Mouse (Mus musculus): ENCODE data around the gene Gas8. TPM values are rescaled to one million over a fixed set of nuclear protein-coding genes. Genes with fewer than 3 reads are reported as not detected.
A peak's percentile ranks its signal among the peaks of the same experiment; 100 is the strongest.
"Not testable (repeated sequence)": the region's sequence is repeated elsewhere in the genome, so short reads cannot be mapped to it uniquely, and the experiment has no call there.

Gas8 gene
- total RNA-seq (2021): 1 to 10 TPM; 3.5 to 4.0 TPM
- long read RNA-seq, experiment 1, partial matches to known transcripts: 1 of 4 reads
- long read RNA-seq, experiment 1, other reads (novel, unspliced or antisense): 1 of 4 reads
- long read RNA-seq, experiment 2, partial matches to known transcripts: 0 of 2 reads
- long read RNA-seq, experiment 2, other reads (novel, unspliced or antisense): 0 of 2 reads

DNA sequence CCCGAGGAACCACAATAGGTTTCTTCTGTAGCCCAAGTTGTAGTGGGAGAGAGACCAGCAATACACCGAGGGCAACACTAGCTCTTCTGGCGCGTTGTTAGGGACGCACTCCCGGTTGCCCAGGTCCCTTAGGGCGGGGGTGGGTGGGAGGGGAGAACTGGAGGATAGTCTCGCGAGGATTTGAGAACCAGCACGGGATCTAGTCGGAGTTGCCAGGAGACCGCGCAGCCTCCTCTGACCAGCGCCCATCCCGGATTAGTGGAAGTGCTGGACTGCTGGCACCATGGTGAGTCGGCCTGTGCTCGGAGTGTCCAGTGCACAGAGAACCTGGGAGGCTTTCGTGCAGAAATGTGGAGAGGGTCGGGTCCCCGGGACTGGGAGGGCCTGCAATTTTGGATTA lies at the start of gene Gas8:
Gene Gas8, plus strand, starts transcription at position 168 of the 400 bp plus-strand sequence.
- DNase-seq: peak; percentile 90

DNA sequence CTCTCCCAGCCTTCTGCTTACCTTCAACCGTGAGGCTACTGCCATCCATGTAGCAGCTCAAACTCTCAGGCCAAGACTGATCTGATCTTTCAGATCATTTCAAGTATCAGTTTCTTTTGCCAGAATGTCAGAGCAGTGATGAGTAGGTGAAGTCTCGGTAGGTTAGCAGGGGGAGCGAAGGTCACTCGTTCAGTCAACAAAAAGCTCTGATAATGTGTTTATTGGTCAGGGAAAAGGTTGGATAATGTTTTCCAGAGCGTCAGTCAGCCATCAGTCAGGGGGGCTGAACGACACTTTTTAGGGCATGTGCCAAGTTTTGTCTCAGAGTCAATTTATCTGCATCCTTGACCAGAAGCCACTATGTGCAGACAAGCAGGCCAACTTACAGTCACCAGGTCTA lies 45.6 kb upstream of the Gas8 start:
- DNase-seq: not testable (repeated sequence)

DNA sequence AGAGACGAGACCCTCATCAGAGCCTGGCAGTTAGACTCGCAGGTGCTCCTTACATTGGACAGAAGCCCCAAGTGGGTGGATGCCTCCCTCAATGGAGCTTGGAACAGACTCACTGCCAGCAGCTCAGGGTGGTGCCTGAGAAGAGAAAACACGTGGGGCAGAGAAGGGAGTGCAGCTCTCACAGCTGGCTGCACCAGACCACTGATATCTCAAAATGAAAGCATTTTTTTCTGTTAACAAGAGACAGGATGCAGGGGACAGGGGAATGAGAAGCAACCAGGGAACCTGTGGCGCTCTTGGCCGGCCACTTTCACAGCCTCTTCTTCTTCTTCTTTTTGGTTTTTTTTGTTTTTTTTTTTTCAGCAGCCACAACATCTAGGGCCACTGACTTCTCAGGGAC lies 44.1 kb upstream of the Gas8 start:
- DNase-seq: not testable (repeated sequence)

DNA sequence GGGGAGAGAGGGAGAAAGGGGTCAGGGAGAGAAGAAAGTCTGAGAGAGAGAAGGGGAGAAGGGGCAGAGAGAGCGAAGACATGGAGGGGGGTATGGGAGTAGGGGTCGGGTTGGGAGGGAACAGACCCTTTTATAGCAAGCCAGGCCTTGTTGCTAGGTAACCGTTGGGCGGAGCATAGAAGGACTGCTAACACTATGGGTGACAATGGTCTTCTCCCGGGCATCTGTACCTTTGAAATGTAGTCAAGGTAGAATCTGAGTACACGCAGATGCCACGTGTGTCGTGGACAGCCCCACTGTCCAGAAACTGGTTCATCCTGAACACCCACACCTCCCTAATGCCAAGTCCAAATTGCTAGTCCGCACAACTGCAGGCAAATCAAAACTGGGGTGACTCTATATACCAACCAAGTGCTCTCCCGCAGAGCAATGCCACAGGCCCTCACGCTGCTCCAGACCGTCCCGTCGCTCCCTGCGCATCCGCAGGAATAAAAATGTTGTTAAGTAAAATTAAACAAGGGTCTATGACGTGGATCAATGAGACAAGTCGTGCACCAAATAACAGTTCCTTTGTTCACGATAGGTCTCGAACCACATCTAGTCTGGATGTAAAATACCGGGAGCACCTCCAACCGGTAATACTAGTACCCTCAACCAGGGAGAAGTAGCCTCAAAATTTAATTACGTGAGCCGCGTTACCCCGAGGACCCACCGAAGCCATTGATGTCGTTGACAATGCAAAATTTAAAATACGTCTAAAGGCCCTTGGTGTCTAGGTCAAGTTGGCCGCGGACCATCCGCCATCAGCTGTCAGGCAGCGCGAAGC lies 41.5 kb upstream of the Gas8 start:
- DNase-seq: no peak

DNA sequence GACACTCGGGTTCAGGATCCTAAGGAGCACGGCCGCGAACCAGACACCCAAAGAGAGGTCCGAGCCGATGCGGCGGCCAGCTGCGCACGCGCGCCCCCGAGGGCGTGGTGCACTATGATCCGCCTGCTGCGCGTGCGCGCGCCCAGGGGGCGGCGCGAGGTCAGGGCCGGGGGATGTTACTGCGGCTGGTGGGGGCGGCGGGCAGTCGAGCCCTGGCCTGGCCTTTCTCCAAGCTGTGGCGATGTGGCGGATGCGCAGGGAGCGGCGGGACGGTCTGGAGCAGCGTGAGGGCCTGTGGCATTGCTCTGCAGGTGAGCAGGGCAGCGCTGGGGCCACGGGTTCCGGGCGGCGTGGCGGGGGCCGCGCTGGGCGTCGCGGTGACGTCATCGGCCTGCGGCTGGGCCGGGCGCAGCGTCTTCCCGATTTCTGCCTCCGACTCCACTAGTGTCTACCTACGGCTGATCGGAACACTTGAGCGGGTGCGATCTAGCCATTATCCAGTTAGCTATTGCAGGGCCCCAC lies 40.8 kb upstream of the Gas8 start, which contains the start of gene Afg3l1:
Gene Afg3l1, plus strand, starts transcription at position 167 of the 522 bp plus-strand sequence.
- DNase-seq: peak; percentile 92

DNA sequence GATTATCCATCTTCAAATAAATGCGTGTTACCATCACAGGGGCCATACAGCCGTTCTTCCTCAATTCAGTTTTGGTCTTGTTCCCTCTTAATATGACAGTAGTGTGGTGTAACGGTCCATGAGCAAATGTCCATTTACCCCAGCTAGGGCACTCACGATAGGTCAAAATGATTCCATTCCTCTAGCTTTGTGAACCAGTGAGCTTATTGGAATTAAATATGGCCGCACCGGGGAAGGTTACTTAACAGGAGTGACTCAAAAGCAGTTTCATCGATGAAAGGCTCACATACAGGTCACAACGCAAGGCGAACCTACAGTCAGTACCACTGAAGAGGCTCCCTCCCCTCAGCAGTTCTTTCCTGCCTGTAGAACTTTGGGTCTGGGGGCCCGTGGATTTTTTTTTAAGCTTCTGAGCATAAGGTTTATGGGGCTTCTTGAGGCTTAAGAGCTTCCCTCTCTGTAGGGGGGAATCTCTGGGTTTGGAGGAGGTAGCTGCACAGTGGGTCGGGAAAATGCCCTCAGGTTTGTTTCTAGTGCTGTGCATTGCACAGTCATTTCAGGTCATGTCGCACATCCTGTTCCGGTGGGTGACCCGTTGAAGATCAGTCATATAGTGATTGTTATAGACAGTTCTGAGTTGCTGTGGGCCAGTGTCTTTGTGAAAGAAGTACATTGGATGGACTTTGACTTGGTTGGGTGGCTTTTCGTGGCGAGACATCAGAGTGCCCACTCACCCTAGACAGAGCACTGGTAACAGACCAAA lies 40.0 kb upstream of the Gas8 start:
- no peak for DNase-seq

DNA sequence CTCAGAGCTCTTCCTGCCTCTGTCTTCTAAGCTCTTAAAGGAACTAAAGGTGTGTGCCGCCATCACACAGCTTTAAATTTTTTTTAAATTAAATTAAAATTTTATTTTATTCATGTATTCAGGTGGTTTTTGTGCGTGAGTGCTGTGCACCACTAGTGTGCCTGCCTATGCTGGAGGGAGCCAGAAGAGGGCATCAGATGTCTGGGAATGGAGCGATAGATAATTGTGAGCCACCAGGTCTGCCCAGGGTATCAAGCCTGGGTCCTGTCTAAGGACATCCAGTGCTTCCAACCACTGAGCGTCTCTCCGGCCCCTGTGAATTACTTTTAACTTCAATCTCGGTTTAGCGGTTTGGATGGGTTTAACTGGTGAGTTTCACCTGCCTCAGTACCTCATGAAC lies 36.0 kb upstream of the Gas8 start:
- DNase-seq: no peak

DNA sequence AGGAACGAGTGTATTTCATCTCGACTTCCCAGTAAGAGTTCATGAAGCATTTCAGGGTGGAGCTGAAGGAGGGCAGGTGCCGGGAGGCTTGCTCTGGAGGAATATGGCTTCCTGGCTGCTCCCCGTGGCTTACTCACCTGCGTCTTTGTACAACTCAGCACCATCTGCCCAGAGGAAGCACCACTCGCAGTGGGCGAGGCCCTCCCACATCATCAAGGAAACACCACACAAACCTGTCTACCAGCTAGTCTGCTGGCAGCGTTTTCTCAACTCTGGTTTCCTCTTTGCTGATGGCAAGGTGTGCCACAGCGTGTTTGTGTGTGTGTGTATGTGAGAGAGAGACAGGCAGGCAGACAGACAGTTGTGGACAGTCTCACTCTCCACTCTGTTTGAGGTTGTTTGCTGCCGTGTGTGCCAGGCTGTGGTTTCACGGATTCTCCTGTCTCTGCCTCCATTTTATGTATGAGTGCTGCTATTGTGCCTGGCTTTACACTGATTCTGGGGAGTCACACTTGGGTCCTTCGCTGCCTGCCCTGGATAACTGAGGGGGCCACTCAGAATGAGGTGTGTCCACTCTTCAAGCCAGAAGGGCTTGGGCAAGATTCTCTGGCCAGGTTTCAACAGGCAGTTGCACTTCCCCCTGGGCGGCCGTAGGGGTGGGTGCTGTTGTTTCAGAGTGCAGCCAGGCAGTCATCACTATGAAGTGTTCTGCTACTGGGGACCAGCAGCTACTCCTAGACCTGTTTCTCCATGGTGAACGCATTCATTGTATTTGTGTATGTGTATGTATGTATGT lies 27.2 kb upstream of the Gas8 start:
- DNase-seq: no peak

DNA sequence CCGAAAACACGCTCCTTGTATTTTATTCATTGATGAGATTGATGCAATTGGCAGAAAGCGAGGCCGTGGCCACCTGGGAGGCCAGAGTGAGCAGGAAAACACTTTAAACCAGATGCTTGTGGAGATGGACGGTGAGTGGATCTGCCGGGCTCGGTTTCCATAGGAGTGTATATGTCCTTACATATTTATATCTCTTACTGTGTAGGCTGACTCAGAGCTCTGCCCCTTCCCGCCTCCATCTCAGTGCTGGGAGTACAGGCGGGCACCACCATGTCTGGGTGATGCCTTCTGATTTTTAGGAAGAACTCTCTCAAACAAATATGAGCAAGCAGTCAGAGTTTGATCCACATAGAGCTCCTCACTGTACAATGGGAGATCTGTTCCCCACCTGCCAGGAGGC lies 25.7 kb upstream of the Gas8 start:
- DNase-seq: no peak

DNA sequence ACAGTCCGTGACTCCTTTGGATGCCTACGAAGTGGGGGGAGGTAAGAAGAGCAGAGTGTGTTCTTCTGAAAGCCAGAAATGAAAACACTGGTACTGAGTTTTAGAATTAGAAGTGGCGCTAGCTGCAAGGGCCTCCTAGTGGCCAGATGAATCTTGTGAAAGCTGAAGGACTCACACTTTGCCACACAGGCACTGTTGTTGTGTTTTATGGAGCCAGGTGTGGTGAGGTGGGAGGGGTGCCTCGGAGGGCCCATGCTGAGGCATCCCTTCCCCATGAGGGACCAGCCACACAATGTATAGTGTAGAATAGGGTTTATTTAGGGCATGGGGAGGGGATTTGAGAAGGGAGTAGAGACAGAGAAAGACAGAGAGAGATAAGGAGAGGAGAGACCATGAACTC lies 20.9 kb upstream of the Gas8 start:
- DNase-seq: no peak

DNA sequence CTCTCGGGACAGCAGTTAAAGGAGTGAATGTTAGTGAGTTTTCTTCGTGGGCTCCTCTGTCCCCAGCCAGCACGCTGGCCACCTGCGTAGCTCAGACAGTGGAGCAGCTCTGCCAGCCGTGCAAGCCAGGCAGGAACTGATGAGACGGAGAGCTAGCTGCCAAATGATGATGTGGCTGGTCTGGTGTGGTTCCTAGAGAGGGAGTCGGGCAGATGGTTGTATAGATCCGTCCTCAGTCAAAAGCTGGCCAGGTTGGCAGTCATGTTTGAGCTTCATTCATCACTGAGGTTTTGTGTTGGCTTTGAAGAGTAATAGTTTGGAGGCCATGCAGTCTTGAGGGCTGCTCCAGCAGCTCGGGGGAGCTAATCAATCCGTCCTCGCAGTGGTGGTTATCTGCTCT lies 19.7 kb upstream of the Gas8 start:
- no peak for DNase-seq

DNA sequence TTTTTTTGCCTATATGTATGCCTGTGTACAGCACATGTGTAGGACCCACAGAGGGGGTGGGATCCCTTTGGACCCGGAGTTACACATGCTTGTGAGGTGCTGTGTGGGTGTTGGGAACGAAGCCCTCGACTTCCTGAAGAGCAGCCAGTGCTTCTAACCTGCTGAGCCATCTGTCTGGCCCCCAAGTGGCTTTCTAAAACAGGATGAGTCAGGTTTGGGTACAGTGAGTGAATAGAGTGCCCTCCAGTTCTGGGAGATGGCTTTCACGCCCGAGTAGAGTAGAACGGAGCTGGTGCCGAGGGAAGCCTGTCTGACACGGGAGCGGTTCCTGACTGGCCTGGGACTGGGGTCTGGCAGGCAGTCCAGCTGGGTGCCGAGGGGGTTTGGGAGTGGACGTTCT lies 19.1 kb upstream of the Gas8 start:
- no peak for DNase-seq

DNA sequence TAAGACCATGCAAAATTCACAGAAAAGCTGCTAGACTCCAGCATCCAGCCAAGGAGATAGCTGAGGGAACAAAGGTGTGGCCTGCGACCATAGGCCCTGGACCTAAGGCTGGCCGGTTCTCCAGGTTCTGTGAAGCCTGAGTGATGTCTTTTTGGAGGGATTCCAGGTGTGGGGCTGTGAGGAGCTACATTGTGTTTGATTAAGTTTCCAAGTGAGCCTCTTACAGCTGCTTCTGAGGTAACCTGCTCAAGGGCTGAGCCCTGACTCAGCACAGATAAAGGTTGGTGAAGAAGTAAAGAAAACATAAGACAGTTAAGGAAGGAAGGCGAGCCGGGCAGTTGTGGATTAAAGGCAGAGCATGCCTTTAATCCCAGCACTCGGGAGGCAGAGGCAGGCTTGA lies 16.4 kb upstream of the Gas8 start:
- DNase-seq: no peak

DNA sequence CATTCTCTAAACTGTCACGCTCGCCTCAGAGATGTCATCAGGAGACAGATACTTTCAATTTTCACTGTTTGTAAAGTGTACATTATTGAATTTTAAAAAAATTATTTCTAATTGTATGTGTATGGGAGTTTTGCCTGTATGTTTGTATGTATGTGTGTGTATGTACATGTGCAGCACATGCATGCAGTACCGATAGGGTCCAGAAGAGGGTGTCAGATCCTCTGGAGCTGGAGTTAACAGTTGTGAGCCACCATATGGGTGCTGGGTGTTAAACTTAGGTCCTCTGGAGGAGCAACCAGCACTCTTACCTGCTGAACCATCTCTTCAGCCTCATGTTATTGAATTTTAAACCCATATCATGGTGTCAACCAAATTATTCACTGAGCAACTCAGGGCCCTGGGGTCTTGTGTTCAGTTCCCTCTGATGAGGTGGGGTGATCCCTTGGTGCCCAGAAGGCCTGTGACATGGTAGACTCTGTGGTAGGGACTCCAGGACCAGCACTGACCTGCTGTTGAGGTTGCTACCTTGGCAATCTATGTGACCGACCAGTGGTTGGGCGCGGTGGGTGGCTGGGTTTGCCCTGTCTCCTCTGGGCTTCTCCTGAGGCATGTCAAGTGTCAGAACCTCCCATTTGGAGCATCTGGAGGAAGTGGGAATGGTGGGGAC lies 14.7 kb upstream of the Gas8 start:
- DNase-seq: no peak

DNA sequence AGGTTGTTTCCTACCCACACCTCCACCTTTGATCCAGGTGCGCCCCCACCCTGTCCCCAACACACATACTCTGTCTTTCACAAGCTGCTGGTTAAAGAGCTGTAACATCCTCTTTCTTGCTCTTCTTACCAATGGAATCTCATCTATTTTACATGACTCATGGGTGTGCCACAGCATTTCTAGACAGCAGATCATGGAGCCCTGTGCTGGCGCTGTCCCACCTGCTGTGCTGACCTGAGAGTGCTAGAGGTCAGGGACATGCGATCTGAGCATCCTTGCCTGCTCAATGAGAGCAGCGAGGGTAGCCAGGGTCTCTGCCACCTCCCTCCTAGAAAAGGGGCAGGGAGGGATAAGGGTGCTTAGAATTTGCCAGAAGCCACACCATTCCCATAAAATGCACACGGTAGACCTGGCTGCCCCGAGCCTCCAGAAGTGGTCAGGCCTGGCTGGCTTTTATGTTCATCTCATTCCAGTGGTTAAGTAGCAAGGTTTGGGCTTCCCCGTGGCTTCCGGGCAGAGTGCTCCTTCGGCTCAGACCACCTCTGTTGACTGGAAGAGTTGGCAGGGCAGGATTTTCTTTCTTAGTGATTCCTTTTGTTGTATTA lies 13.9 kb upstream of the Gas8 start:
- DNase-seq: no peak

DNA sequence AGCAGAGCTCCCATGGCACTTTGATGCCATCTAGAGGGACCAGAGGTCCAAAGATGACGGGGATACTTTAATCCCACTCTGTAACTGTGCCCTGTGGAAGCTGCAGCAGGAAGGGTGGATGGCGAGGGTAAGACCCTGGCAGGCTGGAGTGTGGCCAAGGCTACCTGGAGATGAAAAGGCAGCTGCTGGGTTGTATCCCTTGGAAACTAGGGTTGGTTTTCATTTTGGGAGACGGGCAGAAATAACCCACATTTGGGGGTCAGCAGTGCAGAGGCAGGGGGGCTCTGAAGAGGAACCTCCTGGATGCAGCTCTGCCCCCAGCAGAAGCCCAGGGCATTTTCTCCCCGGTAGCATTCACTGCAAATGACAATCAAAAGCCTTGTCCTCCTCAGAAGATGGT lies 13.4 kb upstream of the Gas8 start:
- DNase-seq: no peak

DNA sequence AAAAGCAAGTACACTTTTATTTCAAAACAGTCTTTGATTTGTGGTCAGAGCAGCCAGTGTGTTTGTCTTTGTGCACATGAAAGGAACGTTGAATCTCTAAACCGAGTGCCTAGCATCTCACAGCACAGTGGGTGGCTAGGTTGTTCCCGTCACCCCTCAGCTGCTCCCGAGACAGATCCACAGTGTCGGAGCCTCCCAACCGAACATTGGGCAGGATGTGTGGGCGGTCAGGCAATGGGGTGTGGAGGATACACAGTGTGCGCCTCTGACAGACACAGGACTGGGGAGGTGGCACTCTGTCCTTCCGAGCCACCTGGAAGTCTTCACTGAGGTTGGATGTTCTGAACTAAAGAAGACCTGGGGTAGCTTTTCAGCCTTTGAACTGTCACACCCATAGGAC lies 12.9 kb upstream of the Gas8 start:
- DNase-seq: no peak

DNA sequence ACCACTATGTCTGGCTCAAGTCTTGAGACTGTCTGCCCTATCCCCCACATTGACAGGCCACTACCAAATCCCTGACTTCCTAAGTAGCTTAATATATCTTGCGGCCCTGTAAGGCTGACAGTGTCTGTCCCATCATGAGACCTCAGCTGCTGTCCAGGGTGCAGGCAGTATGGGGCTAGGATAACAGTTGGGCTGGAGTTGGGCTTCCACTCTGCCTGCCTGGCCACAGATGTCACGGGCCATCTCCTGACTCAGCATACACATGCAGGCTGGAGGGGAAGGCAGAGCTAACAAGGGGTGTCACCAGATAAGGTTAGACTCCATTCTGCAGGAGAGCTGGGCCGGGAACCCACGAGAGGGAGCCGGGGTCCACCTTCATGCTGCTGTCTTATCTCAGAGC lies 11.5 kb upstream of the Gas8 start:
- no peak for DNase-seq

DNA sequence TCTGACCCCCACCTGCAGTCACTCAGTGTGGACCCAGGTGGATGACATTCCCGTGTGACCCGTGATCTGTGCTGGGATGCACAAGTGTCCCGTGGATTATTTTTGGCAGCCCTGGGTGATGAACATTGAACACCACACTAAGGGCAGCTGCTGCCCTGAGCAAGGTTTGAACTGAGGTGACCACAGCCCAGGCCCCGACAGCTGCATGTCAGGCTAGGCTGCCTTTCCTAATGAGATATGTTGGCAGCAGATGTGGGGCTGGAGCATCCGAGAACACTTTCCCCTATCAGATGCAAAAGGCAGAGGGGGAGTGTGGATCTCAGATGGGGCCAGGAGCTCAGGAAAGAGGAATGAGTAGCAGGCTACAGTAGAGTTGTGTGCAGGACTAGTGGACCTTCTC lies 7.8 kb upstream of the Gas8 start:
- DNase-seq: no peak

DNA sequence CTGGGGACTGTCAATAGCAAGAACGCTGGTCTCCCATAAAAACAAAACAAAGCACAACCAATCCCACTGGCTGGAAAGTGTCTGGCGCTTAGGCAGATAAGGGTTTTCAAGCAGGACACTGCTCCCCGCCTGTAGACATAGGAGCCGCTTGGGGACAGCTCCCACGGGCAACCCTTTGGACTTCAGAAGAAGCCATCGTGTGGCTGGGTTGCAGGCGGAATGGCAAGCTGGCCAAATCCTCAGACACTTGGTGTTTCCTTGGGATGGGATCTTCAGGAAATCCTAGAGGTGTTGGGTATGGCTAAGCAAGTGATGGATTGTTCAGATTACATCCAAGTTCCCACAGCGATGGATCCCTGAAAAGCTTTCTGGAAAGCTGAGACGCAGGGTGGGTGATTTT lies 4.5 kb upstream of the Gas8 start:
- no peak for DNase-seq
